Mouse (Mus musculus) heart, adult 2 months (tissue): ENCODE results near the gene Camk2d.

Source experiments
- CTCF ChIP-seq: fragments of 200-600 bp; IDR thresholded peaks from 2 replicates; pipeline ENCODE4 v1.8.1; 2022; ENCODE audit warnings: antibody characterized with exemption, mild to moderate bottlenecking, moderate library complexity
- EP300 ChIP-seq: fragments of 200-500 bp; IDR thresholded peaks from 2 replicates; pipeline ENCODE4 v1.6.1; 2011; ENCODE audit warnings: low read depth, low read length, control low read depth; ENCODE audit not compliant: insufficient read depth

GRCm38 (mm10) chr3:126640443-126641251 lies 44.5 kb downstream of the Camk2d start:
- TF ChIP-seq CTCF (no peak), EP300 (no peak)
